Mouse (Mus musculus) CH12.LX (cell line): ENCODE measurements at regions not wholly inside any gene's neighbourhood (a gene's known extent, or its start where the extent isn't known, plus 50 kb on each side); places are given as distances from the start of the nearest gene placed in this dataset.

Experiments
- DNase-seq: peaks from one replicate; pipeline ENCODE4 v3.0.0-alpha.2; 2013; ENCODE audit errors: extremely low read depth
- H3K27ac ChIP-seq: 2 replicates; pipeline ENCODE4 v1.5.1; 2012; ENCODE audit warnings: low read depth, mild to moderate bottlenecking, control low read depth, moderate library complexity; ENCODE audit not compliant: insufficient read depth
- H3K27me3 ChIP-seq: replicated peaks from 2 replicates; pipeline ENCODE3; 2012; ENCODE audit warnings: inconsistent platforms
- H3K36me3 ChIP-seq, 2 experiments: replicated peaks in 1 of 2; 2 replicates each; pipeline versions ENCODE3 to v1.6.1; 2012; ENCODE audit warnings: inconsistent platforms in 1 of 2, low read length in 1 of 2, mild to moderate bottlenecking in 1 of 2, mixed read lengths in 1 of 2, moderate library complexity in 1 of 2; ENCODE audit not compliant: control insufficient read depth in 1 of 2, insufficient read depth in 1 of 2
- H3K4me1 ChIP-seq, 2 experiments: 2 replicates each; pipeline ENCODE4 v1.6.1; 2012; ENCODE audit warnings: inconsistent platforms in 1 of 2, moderate library complexity in 1 of 2; ENCODE audit not compliant: insufficient read depth in 2 of 2, control insufficient read depth in 1 of 2
- H3K4me2 ChIP-seq: 2 replicates; pipeline ENCODE4 v1.6.1; 2012; ENCODE audit warnings: low read depth, mild to moderate bottlenecking, control low read depth; ENCODE audit not compliant: poor library complexity, insufficient read depth, severe bottlenecking
- H3K4me3 ChIP-seq, 3 experiments: fragments of 150-350 bp in 1 of 3; sonication (generic) in 1 of 3; replicated peaks in 1 of 3; 2 replicates each; pipeline versions ENCODE3 to v1.5.1; 2011 to 2012; ENCODE audit warnings: low read depth in 2 of 3, low read length in 2 of 3, mild to moderate bottlenecking in 2 of 3, moderate library complexity in 2 of 3, control low read depth in 1 of 3, improper control_type of control experiment in 1 of 3, inconsistent platforms in 1 of 3, mixed read lengths in 1 of 3; ENCODE audit not compliant: poor library complexity in 1 of 3
- H3K79me2 ChIP-seq: replicated peaks from 2 replicates; pipeline ENCODE4 v1.6.1; 2012; ENCODE audit warnings: mild to moderate bottlenecking, moderate library complexity; ENCODE audit not compliant: control insufficient read depth, poor library complexity, insufficient read depth, severe bottlenecking; ENCODE audit errors: extremely low read depth
- H3K9ac ChIP-seq: 2 replicates; pipeline ENCODE4 v1.6.1; 2012; ENCODE audit warnings: low read depth, mild to moderate bottlenecking, control low read depth, moderate library complexity; ENCODE audit not compliant: insufficient read depth
- H3K9me3 ChIP-seq: replicated peaks from 2 replicates; pipeline ENCODE3; 2012; ENCODE audit warnings: low read length, inconsistent platforms, mixed read lengths
- BHLHE40 ChIP-seq: IDR thresholded peaks from 2 replicates; pipeline ENCODE4 v1.6.1; 2011; ENCODE audit warnings: mild to moderate bottlenecking, low read depth, low read length, improper control_type of control experiment
- CHD1 ChIP-seq: IDR thresholded peaks from 2 replicates; pipeline ENCODE4 v1.6.1; 2012; ENCODE audit warnings: low read depth, low read length, improper control_type of control experiment, inconsistent platforms
- E2F4 ChIP-seq: IDR thresholded peaks from 2 replicates; pipeline ENCODE4 v1.6.1; 2011; ENCODE audit warnings: low read depth, low read length, improper control_type of control experiment; ENCODE audit not compliant: insufficient replicate concordance
- ELF1 ChIP-seq: IDR thresholded peaks from 2 replicates; pipeline ENCODE4 v1.6.1; 2014; ENCODE audit warnings: low read depth, mild to moderate bottlenecking, inconsistent platforms, low read length, improper control_type of control experiment
- EP300 ChIP-seq: IDR thresholded peaks from 2 replicates; pipeline ENCODE4 v1.6.1; 2011; ENCODE audit warnings: low read length, improper control_type of control experiment
- ETS1 ChIP-seq: conservative IDR thresholded peaks from 2 replicates; pipeline ENCODE4 v1.6.1; 2012; ENCODE audit warnings: low read depth, mild to moderate bottlenecking, inconsistent platforms, low read length, improper control_type of control experiment, moderate library complexity
- JUN ChIP-seq: IDR thresholded peaks from 2 replicates; pipeline ENCODE4 v1.6.1; 2011; ENCODE audit warnings: low read depth, mild to moderate bottlenecking, low read length, improper control_type of control experiment, moderate library complexity; ENCODE audit not compliant: insufficient read depth
- JUND ChIP-seq: conservative IDR thresholded peaks from 2 replicates; pipeline ENCODE4 v1.6.1; 2011; ENCODE audit warnings: low read depth, low read length, improper control_type of control experiment
- KAT2A ChIP-seq: IDR thresholded peaks from 2 replicates; pipeline ENCODE4 v1.6.1; 2012; ENCODE audit warnings: low read length, improper control_type of control experiment, inconsistent platforms; ENCODE audit not compliant: insufficient replicate concordance
- MAZ ChIP-seq: IDR thresholded peaks from 2 replicates; pipeline ENCODE4 v1.6.1; 2012; ENCODE audit warnings: low read depth, mild to moderate bottlenecking, inconsistent platforms, low read length, improper control_type of control experiment, moderate library complexity
- MXI1 ChIP-seq: IDR thresholded peaks from 2 replicates; pipeline ENCODE4 v1.6.1; 2011; ENCODE audit warnings: mild to moderate bottlenecking, low read depth, low read length, improper control_type of control experiment
- NRF1 ChIP-seq: IDR thresholded peaks from 2 replicates; pipeline ENCODE4 v1.6.1; 2014; ENCODE audit warnings: low read depth, mild to moderate bottlenecking, inconsistent platforms, low read length, improper control_type of control experiment, moderate library complexity
- RAD21 ChIP-seq: IDR thresholded peaks from 2 replicates; pipeline ENCODE4 v1.6.1; 2011; ENCODE audit warnings: low read depth, mild to moderate bottlenecking, low read length, improper control_type of control experiment, moderate library complexity
- RCOR1 ChIP-seq: conservative IDR thresholded peaks from 2 replicates; pipeline ENCODE4 v1.6.1; 2012; ENCODE audit warnings: low read depth, mild to moderate bottlenecking, inconsistent platforms, low read length, improper control_type of control experiment
- SIN3A ChIP-seq: IDR thresholded peaks from 2 replicates; pipeline ENCODE4 v1.6.1; 2012; ENCODE audit warnings: low read length, improper control_type of control experiment, inconsistent platforms
- TBP ChIP-seq: conservative IDR thresholded peaks from 2 replicates; pipeline ENCODE4 v1.6.1; 2011; ENCODE audit warnings: low read depth, low read length, improper control_type of control experiment
- UBTF ChIP-seq: IDR thresholded peaks from 2 replicates; pipeline ENCODE4 v1.6.1; 2012; ENCODE audit warnings: low read depth, mild to moderate bottlenecking, inconsistent platforms, low read length, improper control_type of control experiment, moderate library complexity
- ZC3H11A ChIP-seq: IDR thresholded peaks from 2 replicates; pipeline ENCODE4 v1.6.1; 2012; ENCODE audit warnings: low read depth, mild to moderate bottlenecking, inconsistent platforms, low read length, improper control_type of control experiment
- ZKSCAN1 ChIP-seq: IDR thresholded peaks from 2 replicates; pipeline ENCODE4 v1.6.1; 2012; ENCODE audit warnings: low read depth, inconsistent platforms, low read length, improper control_type of control experiment, borderline replicate concordance
- ZMIZ1 ChIP-seq: IDR thresholded peaks from 2 replicates; pipeline ENCODE4 v1.6.1; 2012; ENCODE audit warnings: low read depth, mild to moderate bottlenecking, inconsistent platforms, low read length, improper control_type of control experiment
- dilution Hi-C: fragments of 300-500 bp; cut with MboI; formaldehyde crosslinking; loops from 2 replicates; pipeline ENCODE4 v1.14.3; 2020; ENCODE audit warnings: low sequenced_read_pairs; ENCODE audit not compliant: extremely low pct_unique_long_range_greater_than_20kb, extremely low pct_ligation_motif_present
- in situ Hi-C: fragments of 300-500 bp; cut with MboI; formaldehyde crosslinking; loops from 3 replicates; pipeline ENCODE4 v1.14.3; 2019; ENCODE audit warnings: low sequenced_read_pairs, low pct_ligation_motif_present, low pct_unique_long_range_greater_than_20kb, mixed read lengths

DNA sequence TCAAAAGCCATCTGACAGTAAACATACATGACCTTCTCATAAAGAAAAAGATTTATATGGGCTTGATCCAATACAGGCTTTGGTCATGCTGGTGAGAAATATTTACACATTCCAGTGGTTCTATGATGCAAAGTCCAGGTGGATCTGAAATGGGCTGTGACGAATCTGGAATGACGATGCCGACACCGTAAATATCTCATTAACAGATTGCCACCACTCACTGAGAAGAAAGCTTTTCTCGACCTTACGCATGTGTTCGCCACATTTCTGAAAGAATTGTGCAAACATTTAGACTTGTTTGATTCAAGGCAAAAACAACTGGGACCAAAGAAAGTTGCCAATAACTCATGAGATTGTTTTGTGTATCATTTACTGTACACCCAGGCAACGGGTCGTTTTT is 142.9 kb upstream of the Lrig1 start:
- Histone ChIP-seq H3K9ac (no peak overlapping the region), H3K4me1 (no peaks in the 10 kb centered on the region), H3K79me2 (no peaks in the 10 kb centered on the region), H3K9me3 (no peaks in the 10 kb centered on the region), H3K36me3 (no peaks in the 10 kb centered on the region), H3K4me3 (no peak overlapping the region), H3K27me3 (peaks cover 2% of the 10 kb centered on the region), H3K4me2 (no peak overlapping the region), H3K27ac (no peak overlapping the region)
- DNase-seq, result no peak
- in situ Hi-C loops, result no loop called here
- dilution Hi-C loops, result no loop called here
- TF ChIP-seq MXI1, result no peak
- TF ChIP-seq JUND, result no peak
- no peak for TF ChIP-seq TBP
- TF ChIP-seq UBTF, result no peak
- TF ChIP-seq SIN3A, result no peak

- Histone ChIP-seq H3K4me2 (no peak overlapping the region), H3K27me3 (peaks cover 4% of the 10 kb centered on the region), H3K4me1 (no peaks in the 10 kb centered on the region), H3K4me3 (no peak overlapping the region), H3K9ac (no peak overlapping the region), H3K27ac (no peak overlapping the region), H3K9me3 (no peaks in the 10 kb centered on the region), H3K36me3 (no peaks in the 10 kb centered on the region), H3K79me2 (no peaks in the 10 kb centered on the region)
- TF ChIP-seq RAD21, result no peak
- TF ChIP-seq RCOR1, result no peak
- in situ Hi-C loops, result no loop called here
- dilution Hi-C loops, result no loop called here
- no peak for DNase-seq
Measured at GRCm38 (mm10) chr6:94841881-94842280, 141.9 kb upstream of the Lrig1 start.

- dilution Hi-C loops, result no loop called here
- no peak overlapping the region for H3K4me3 ChIP-seq
- no peak for TF ChIP-seq UBTF
- no peak for TF ChIP-seq E2F4
- no peak for TF ChIP-seq NRF1
- TF ChIP-seq KAT2A, result no peak
- TF ChIP-seq ZC3H11A, result no peak
- no peak for TF ChIP-seq EP300
- TF ChIP-seq JUN, result no peak
- TF ChIP-seq ZMIZ1, result no peak
- TF ChIP-seq ZKSCAN1, result no peak
- no peak for TF ChIP-seq MAZ
- no peak for TF ChIP-seq ELF1
- TF ChIP-seq ETS1, result no peak
- TF ChIP-seq CHD1, result no peak
- no peak for TF ChIP-seq BHLHE40
- peaks cover 3% of the 10 kb centered on the region for H3K27me3 ChIP-seq
- no peak overlapping the region for H3K4me2 ChIP-seq
- H3K9ac ChIP-seq, result no peak overlapping the region
- H3K79me2 ChIP-seq, result no peaks in the 10 kb centered on the region
- in situ Hi-C loops, result no loop called here
- no peak overlapping the region for H3K27ac ChIP-seq
- no peaks in the 10 kb centered on the region for H3K36me3 ChIP-seq
- H3K4me1 ChIP-seq, result no peaks in the 10 kb centered on the region
- DNase-seq, result no peak
- H3K9me3 ChIP-seq, result no peaks in the 10 kb centered on the region
Measured at GRCm38 (mm10) chr6:94835742-94836141, 135.8 kb upstream of the Lrig1 start.
